Mouse (Mus musculus) stomach, postnatal 0 days (tissue): Measurements from ENCODE around the gene Gm26558. TPM values are rescaled to one million over a fixed set of nuclear protein-coding genes. Genes with fewer than 3 reads are reported as not detected.

Experiments used
- ATAC-seq: fragments of 200-750 bp; cut with Nextera tagmentation; 2 replicates; pipeline ENCODE4 v1.8.0; 2017; ENCODE audit not compliant: low FRiP score, low TSS enrichment
- DNase-seq: peaks from one replicate; pipeline ENCODE4 v3.0.0-alpha.2; 2016; ENCODE audit warnings: low spot score
- H3K27ac ChIP-seq: fragments of 300-500 bp; sonication (generic); replicated peaks from 2 replicates; pipeline ENCODE4 v1.5.1; 2014; ENCODE audit warnings: mild to moderate bottlenecking, control low read depth
- H3K27me3 ChIP-seq: fragments of 300-500 bp; sonication (generic); 2 replicates; pipeline ENCODE4 v1.6.1; 2014; ENCODE audit warnings: low read length; ENCODE audit not compliant: control insufficient read depth, insufficient read depth
- H3K36me3 ChIP-seq: fragments of 300-500 bp; sonication (generic); 2 replicates; pipeline ENCODE4 v1.6.1; 2014; ENCODE audit warnings: low read length, mixed read lengths; ENCODE audit not compliant: control insufficient read depth, insufficient read depth
- H3K4me1 ChIP-seq: fragments of 300-500 bp; sonication (generic); replicated peaks from 2 replicates; pipeline ENCODE4 v1.6.1; 2014; ENCODE audit warnings: antibody characterized with exemption; ENCODE audit not compliant: control insufficient read depth, insufficient read depth
- H3K4me2 ChIP-seq: fragments of 300-500 bp; sonication (generic); replicated peaks from 2 replicates; pipeline ENCODE4 v1.6.1; 2014; ENCODE audit warnings: low read depth, mild to moderate bottlenecking, control low read depth, moderate library complexity
- H3K4me3 ChIP-seq: fragments of 300-500 bp; sonication (generic); 2 replicates; pipeline ENCODE4 v1.5.1; 2014; ENCODE audit warnings: low read depth, low read length, control low read depth
- H3K9ac ChIP-seq: fragments of 300-500 bp; sonication (generic); 2 replicates; pipeline ENCODE4 v1.6.1; 2014; ENCODE audit warnings: mild to moderate bottlenecking, low read length, control low read depth, mixed read lengths
- H3K9me3 ChIP-seq: fragments of 300-500 bp; sonication (generic); 2 replicates; pipeline ENCODE4 v1.6.1; 2016; ENCODE audit warnings: low read length; ENCODE audit not compliant: control insufficient read depth
- CTCF ChIP-seq: IDR thresholded peaks from 2 replicates; pipeline ENCODE4 v1.5.1; 2016; ENCODE audit warnings: antibody characterized with exemption, low read depth, mild to moderate bottlenecking, moderate library complexity
- EP300 ChIP-seq: optimal IDR thresholded peaks from 2 replicates; pipeline ENCODE3; 2016; ENCODE audit warnings: antibody characterized with exemption
- WGBS: fragments of 180-500 bp; shearing (Covaris S2); extraction: QIAGEN DNeasy Blood & Tissue Kit; methylation state at CpG from one replicate; pipeline ENCODE4 v1.1.7; 2014; 5-methylcytosine and 5-hydroxymethylcytosine counted together
- polyA plus RNA-seq: library from polyadenylated mRNA; unstranded; fragments of >200 nt; fragmentation: Nextera tagmentation; extraction: Ambion mirVana; gene quantifications from 2 replicates; pipeline ENCODE4 v1.2.1, GENCODE M21; 2015

Gene Gm26558
- polyA plus RNA-seq = 3.2 and 3.4 TPM in 2 replicates

- Histone ChIP-seq H3K4me2 (peak within 1 kb of the TSS; percentile 72), H3K4me1 (0 out of 2 replicates have a peak, but pooled peaks cover 3% of the 10 kb centered on the region), H3K27ac (peak within 1 kb of the TSS; percentile 99), H3K27me3 (no peaks in the 10 kb centered on the region), H3K9me3 (no peaks in the 10 kb centered on the region), H3K4me3 (peak within 1 kb of the TSS; percentile 97), H3K9ac (peak within 1 kb of the TSS; percentile 93), H3K36me3 (no peaks in the 10 kb centered on the region)
- DNase-seq (no peak), ATAC-seq (peak; percentile 78; the same call in 1 of the 2 replicates)
- no peak for TF ChIP-seq EP300
- no peak for TF ChIP-seq CTCF
- WGBS = 2% methylated on average over 53 of the region's 54 CpGs
Measured at GRCm38 (mm10) chr2:70661715-70662495, at the start of gene Gm26558. TSS of gene Gm26558 (minus strand) at chr2:70662108.

GRCm38 (mm10) chr2:70710878-70711277 is 49.0 kb upstream of the Gm26558 start:
- 89% methylated on average over 4 of the region's 4 CpGs for WGBS
- ATAC-seq (0 out of 2 replicates have a peak, but pooled peaks have one; percentile 49), DNase-seq (no peak)
- no peak overlapping the region for H3K4me2 ChIP-seq
- peaks cover 4% of the 10 kb centered on the region for H3K36me3 ChIP-seq
- H3K9me3 ChIP-seq = no peaks in the 10 kb centered on the region
- TF ChIP-seq CTCF (no peak), EP300 (no peak)
- no peaks in the 10 kb centered on the region for H3K27me3 ChIP-seq
- H3K4me3 ChIP-seq = no peak overlapping the region
- H3K4me1 ChIP-seq = no peaks in the 10 kb centered on the region
- no peak overlapping the region for H3K27ac ChIP-seq
- H3K9ac ChIP-seq = no peak overlapping the region

GRCm38 (mm10) chr2:70710236-70710635 is 48.3 kb upstream of the Gm26558 start:
- no peak overlapping the region for H3K4me2 ChIP-seq
- TF ChIP-seq EP300 = no peak
- no peak for TF ChIP-seq CTCF

GRCm38 (mm10) chr2:70708986-70709730 is 47.2 kb upstream of the Gm26558 start:
- H3K4me1 ChIP-seq = no peaks in the 10 kb centered on the region
- H3K36me3 ChIP-seq = peaks cover 4% of the 10 kb centered on the region
- TF ChIP-seq EP300 (no peak), CTCF (no peak; the same call in 1 of the 2 replicates)
- H3K27ac ChIP-seq = no peak overlapping the region
- 74% methylated on average over 13 of the region's 13 CpGs for WGBS
- H3K4me2 ChIP-seq = no peak overlapping the region
- no peak for DNase-seq
- H3K4me3 ChIP-seq = no peak overlapping the region
- no peak overlapping the region for H3K9ac ChIP-seq
- ATAC-seq = peak; percentile 29; the same call in 1 of the 2 replicates
- H3K9me3 ChIP-seq = no peaks in the 10 kb centered on the region
- no peaks in the 10 kb centered on the region for H3K27me3 ChIP-seq

More at GRCm38 (mm10) chr2:70710236-70710635, 48.3 kb upstream of the Gm26558 start:
- H3K36me3 ChIP-seq = peaks cover 4% of the 10 kb centered on the region
- no peak overlapping the region for H3K4me3 ChIP-seq
- no peak for DNase-seq
- H3K27ac ChIP-seq = no peak overlapping the region
- H3K9ac ChIP-seq = no peak overlapping the region
- 91% methylated on average over 7 of the region's 7 CpGs for WGBS
- H3K4me1 ChIP-seq = no peaks in the 10 kb centered on the region
- no peaks in the 10 kb centered on the region for H3K9me3 ChIP-seq
- ATAC-seq = no peak
- H3K27me3 ChIP-seq = no peaks in the 10 kb centered on the region

- Histone ChIP-seq H3K9me3 (no peaks in the 10 kb centered on the region), H3K4me3 (no peak overlapping the region), H3K27me3 (no peaks in the 10 kb centered on the region), H3K36me3 (no peaks in the 10 kb centered on the region), H3K9ac (no peak overlapping the region), H3K4me1 (no peaks in the 10 kb centered on the region), H3K4me2 (no peak overlapping the region), H3K27ac (no peak overlapping the region; the same call in 1 of the 2 replicates)
- ATAC-seq (no peak; the same call in 1 of the 2 replicates), DNase-seq (no peak)
- TF ChIP-seq EP300 (no peak), CTCF (no peak)
- 11% methylated on average over 4 of the region's 5 CpGs for WGBS
Measured at GRCm38 (mm10) chr2:70702403-70702802, 40.5 kb upstream of the Gm26558 start.

GRCm38 (mm10) chr2:70701571-70701970 is 39.7 kb upstream of the Gm26558 start:
- no peaks in the 10 kb centered on the region for H3K9me3 ChIP-seq
- 60% methylated on average over 9 of the region's 9 CpGs for WGBS

More at GRCm38 (mm10) chr2:70701571-70701970, 39.7 kb upstream of the Gm26558 start:
- no peaks in the 10 kb centered on the region for H3K36me3 ChIP-seq
- H3K4me3 ChIP-seq = no peak overlapping the region
- no peaks in the 10 kb centered on the region for H3K4me1 ChIP-seq
- no peak overlapping the region for H3K9ac ChIP-seq
- TF ChIP-seq CTCF (no peak), EP300 (no peak)
- no peak overlapping the region for H3K27ac ChIP-seq
- ATAC-seq (no peak), DNase-seq (no peak)
- H3K27me3 ChIP-seq = no peaks in the 10 kb centered on the region
- H3K4me2 ChIP-seq = no peak overlapping the region
